Mouse (Mus musculus): ENCODE measurements at regions not wholly inside any gene's neighbourhood (a gene's known extent, or its start where the extent isn't known, plus 50 kb on each side); places are given as distances from the start of the nearest gene placed in this dataset.

DNA sequence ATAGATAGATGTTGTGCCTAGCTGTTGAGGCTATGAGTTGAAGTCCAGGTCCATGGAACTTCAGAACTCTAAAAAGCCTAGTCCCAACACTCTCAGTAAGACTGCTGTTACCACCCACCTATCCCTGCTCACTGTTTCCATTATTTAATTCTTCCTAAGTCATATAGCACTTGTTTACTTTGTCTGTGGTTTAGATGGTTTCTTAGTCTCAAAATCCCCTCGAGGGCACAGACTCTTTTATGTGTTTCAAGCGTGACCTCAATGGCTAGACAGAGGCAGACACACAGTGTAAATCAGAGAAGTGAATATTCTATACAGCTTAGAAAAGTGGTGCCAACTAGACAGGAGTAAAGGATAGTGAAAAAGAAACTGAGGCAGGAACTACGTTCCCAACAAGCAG is 117.0 kb upstream of the Slc44a1 start:
- no peak for TF ChIP-seq CTCF (IDR thresholded peaks at IDR 0.05; ENCODE audit: insufficient read depth, low read length)
- no peak for TF ChIP-seq POLR2A (IDR thresholded peaks at IDR 0.05; ENCODE audit: borderline replicate concordance, extremely low read depth, low read depth, low read length)
